Mouse (Mus musculus) stomach, embryonic 16.5 days (tissue): ENCODE results near the gene Il17f. TPM values are rescaled to one million over a fixed set of nuclear protein-coding genes. Genes with fewer than 3 reads are reported as not detected.
"Not testable (repeated sequence)": the region's sequence is repeated elsewhere in the genome, so short reads cannot be mapped to it uniquely, and the experiment has no call there.

Experiments used
- ATAC-seq: fragments of 200-750 bp; cut with Nextera tagmentation; 2 replicates; pipeline ENCODE4 v1.8.0; 2017; ENCODE audit warnings: moderate number of reproducible peaks, moderate TSS enrichment; ENCODE audit not compliant: insufficient read depth, low FRiP score
- H3K27ac ChIP-seq: fragments of 300-500 bp; sonication (generic); 2 replicates; pipeline ENCODE4 v1.5.1; 2014; ENCODE audit warnings: low read length
- H3K27me3 ChIP-seq: fragments of 300-500 bp; sonication (generic); 2 replicates; pipeline ENCODE4 v1.6.1; 2014; ENCODE audit warnings: low read length, control low read depth, mixed read lengths; ENCODE audit not compliant: control insufficient read depth, insufficient read depth
- H3K36me3 ChIP-seq: fragments of 300-500 bp; sonication (generic); 2 replicates; pipeline ENCODE4 v1.6.1; 2014; ENCODE audit warnings: low read length; ENCODE audit not compliant: control insufficient read depth, insufficient read depth
- H3K4me1 ChIP-seq: fragments of 300-500 bp; sonication (generic); 2 replicates; pipeline ENCODE4 v1.6.1; 2014; ENCODE audit warnings: low read length, control low read depth, mixed read lengths; ENCODE audit not compliant: control insufficient read depth, insufficient read depth
- H3K4me2 ChIP-seq: fragments of 300-500 bp; sonication (generic); 2 replicates; pipeline ENCODE4 v1.6.1; 2014; ENCODE audit warnings: low read depth, low read length, mixed read lengths
- H3K4me3 ChIP-seq: fragments of 300-500 bp; sonication (generic); replicated peaks from 2 replicates; pipeline ENCODE4 v1.5.1; 2014; ENCODE audit warnings: mild to moderate bottlenecking, low read length
- H3K9ac ChIP-seq: fragments of 300-500 bp; sonication (generic); 2 replicates; pipeline ENCODE4 v1.6.1; 2014; ENCODE audit warnings: low read length
- H3K9me3 ChIP-seq: fragments of 300-500 bp; sonication (generic); replicated peaks from 2 replicates; pipeline ENCODE4 v1.6.1; 2016; ENCODE audit warnings: low read length, control low read depth; ENCODE audit not compliant: control insufficient read depth
- WGBS: fragments of 180-500 bp; shearing (Covaris S2); extraction: QIAGEN DNeasy Blood & Tissue Kit; methylation state at CpG from one replicate; pipeline ENCODE4 v1.1.7; 2014; 5-methylcytosine and 5-hydroxymethylcytosine counted together
- polyA plus RNA-seq: library from polyadenylated mRNA; unstranded; fragments of >200 nt; fragmentation: Nextera tagmentation; extraction: Ambion mirVana; gene quantifications from 2 replicates; pipeline ENCODE4 v1.2.1, GENCODE M21; 2015

Il17f gene
- polyA plus RNA-seq, 1 experiment from 2014 or later = not detected

- Histone ChIP-seq H3K27ac (no peak overlapping the region), H3K9ac (no peak overlapping the region), H3K4me2 (no peak overlapping the region), H3K36me3 (peaks cover 7% of the 10 kb centered on the region; the same call in 1 of the 2 replicates), H3K4me3 (no peak overlapping the region), H3K4me1 (no peaks in the 10 kb centered on the region), H3K9me3 (no peaks in the 10 kb centered on the region), H3K27me3 (no peaks in the 10 kb centered on the region)
- WGBS = 89% methylated on average over 5 of the region's 5 CpGs
- no peak for ATAC-seq
Measured at GRCm38 (mm10) chr1:20795178-20795577, 4.8 kb upstream of the Il17f start.

GRCm38 (mm10) chr1:20794760-20795159 is 4.3 kb upstream of the Il17f start:
- Histone ChIP-seq H3K4me3 (no peak overlapping the region), H3K9me3 (no peaks in the 10 kb centered on the region), H3K4me2 (no peak overlapping the region), H3K27me3 (no peaks in the 10 kb centered on the region), H3K27ac (no peak overlapping the region), H3K4me1 (no peaks in the 10 kb centered on the region), H3K36me3 (peaks cover 7% of the 10 kb centered on the region; the same call in 1 of the 2 replicates), H3K9ac (no peak overlapping the region)
- WGBS = 88% methylated on average over 4 of the region's 4 CpGs
- no peak for ATAC-seq

GRCm38 (mm10) chr1:20791414-20791813 is 997 bp upstream of the Il17f start:
- no peaks in the 10 kb centered on the region for H3K9me3 ChIP-seq
- H3K4me3 ChIP-seq = no peak overlapping the region
- no peak overlapping the region for H3K4me2 ChIP-seq
- H3K4me1 ChIP-seq = no peaks in the 10 kb centered on the region
- H3K9ac ChIP-seq = no peak overlapping the region
- no peak for ATAC-seq
- no peaks in the 10 kb centered on the region for H3K36me3 ChIP-seq
- H3K27me3 ChIP-seq = no peaks in the 10 kb centered on the region
- 70% methylated on average over 7 of the region's 7 CpGs for WGBS
- no peak overlapping the region for H3K27ac ChIP-seq

GRCm38 (mm10) chr1:20788419-20788818 is 2.0 kb downstream of the Il17f start:
- H3K4me3 ChIP-seq = no peak overlapping the region

GRCm38 (mm10) chr1:20787046-20787445 is 3.4 kb downstream of the Il17f start:
- ATAC-seq = no peak
- Histone ChIP-seq H3K27me3 (no peaks in the 10 kb centered on the region), H3K27ac (no peak overlapping the region), H3K4me3 (no peak overlapping the region), H3K9me3 (no peaks in the 10 kb centered on the region), H3K4me2 (no peak overlapping the region), H3K9ac (no peak overlapping the region), H3K36me3 (no peaks in the 10 kb centered on the region), H3K4me1 (no peaks in the 10 kb centered on the region)
- WGBS = 35% methylated on average over 8 of the region's 8 CpGs

More at GRCm38 (mm10) chr1:20788419-20788818, 2.0 kb downstream of the Il17f start:
- no peaks in the 10 kb centered on the region for H3K4me1 ChIP-seq
- ATAC-seq = no peak
- no peaks in the 10 kb centered on the region for H3K27me3 ChIP-seq
- no peaks in the 10 kb centered on the region for H3K36me3 ChIP-seq
- no peak overlapping the region for H3K27ac ChIP-seq
- H3K4me2 ChIP-seq = no peak overlapping the region
- H3K9ac ChIP-seq = no peak overlapping the region
- 48% methylated on average over 10 of the region's 10 CpGs for WGBS
- H3K9me3 ChIP-seq = no peaks in the 10 kb centered on the region

- no peak overlapping the region for H3K4me3 ChIP-seq
- H3K4me1 ChIP-seq = no peaks in the 10 kb centered on the region
- ATAC-seq = no peak
- H3K27me3 ChIP-seq = no peaks in the 10 kb centered on the region
- no peak overlapping the region for H3K4me2 ChIP-seq
- H3K27ac ChIP-seq = no peak overlapping the region
- WGBS = 68% methylated on average over 2 of the region's 2 CpGs
- H3K36me3 ChIP-seq = no peaks in the 10 kb centered on the region
- H3K9me3 ChIP-seq = no peaks in the 10 kb centered on the region
- H3K9ac ChIP-seq = no peak overlapping the region
Measured at GRCm38 (mm10) chr1:20778366-20778765, 12.1 kb downstream of the Il17f start.

- 76% methylated on average over 4 of the region's 4 CpGs for WGBS
- H3K36me3 ChIP-seq, H3K27ac ChIP-seq, H3K4me1 ChIP-seq, ATAC-seq, H3K4me3 ChIP-seq, H3K9ac ChIP-seq, H3K27me3 ChIP-seq, H3K4me2 ChIP-seq, H3K9me3 ChIP-seq: not testable (repeated sequence)
Measured at GRCm38 (mm10) chr1:20774026-20774730, 16.2 kb downstream of the Il17f start.

- 72% methylated on average over 6 of the region's 6 CpGs for WGBS
- Histone ChIP-seq H3K9ac (no peak overlapping the region), H3K4me2 (no peak overlapping the region), H3K27me3 (no peaks in the 10 kb centered on the region), H3K27ac (no peak overlapping the region), H3K9me3 (no peaks in the 10 kb centered on the region), H3K4me1 (no peaks in the 10 kb centered on the region), H3K4me3 (no peak overlapping the region), H3K36me3 (no peaks in the 10 kb centered on the region)
- no peak for ATAC-seq
Measured at GRCm38 (mm10) chr1:20766526-20766925, 23.9 kb downstream of the Il17f start.

GRCm38 (mm10) chr1:20761411-20761810 is 29.0 kb downstream of the Il17f start:
- no peaks in the 10 kb centered on the region for H3K4me1 ChIP-seq
- H3K9ac ChIP-seq = no peak overlapping the region
- ATAC-seq = no peak
- H3K36me3 ChIP-seq = no peaks in the 10 kb centered on the region
- H3K27me3 ChIP-seq = no peaks in the 10 kb centered on the region
- no peak overlapping the region for H3K4me3 ChIP-seq
- no peak overlapping the region for H3K27ac ChIP-seq
- no peaks in the 10 kb centered on the region for H3K9me3 ChIP-seq
- H3K4me2 ChIP-seq = no peak overlapping the region
- WGBS = 75% methylated on average over 4 of the region's 4 CpGs
